Mouse (Mus musculus): Measurements from ENCODE around the gene Ptpn22.
"Not testable (repeated sequence)": the region's sequence is repeated elsewhere in the genome, so short reads cannot be mapped to it uniquely, and the experiment has no call there.

Ptpn22 gene

DNA sequence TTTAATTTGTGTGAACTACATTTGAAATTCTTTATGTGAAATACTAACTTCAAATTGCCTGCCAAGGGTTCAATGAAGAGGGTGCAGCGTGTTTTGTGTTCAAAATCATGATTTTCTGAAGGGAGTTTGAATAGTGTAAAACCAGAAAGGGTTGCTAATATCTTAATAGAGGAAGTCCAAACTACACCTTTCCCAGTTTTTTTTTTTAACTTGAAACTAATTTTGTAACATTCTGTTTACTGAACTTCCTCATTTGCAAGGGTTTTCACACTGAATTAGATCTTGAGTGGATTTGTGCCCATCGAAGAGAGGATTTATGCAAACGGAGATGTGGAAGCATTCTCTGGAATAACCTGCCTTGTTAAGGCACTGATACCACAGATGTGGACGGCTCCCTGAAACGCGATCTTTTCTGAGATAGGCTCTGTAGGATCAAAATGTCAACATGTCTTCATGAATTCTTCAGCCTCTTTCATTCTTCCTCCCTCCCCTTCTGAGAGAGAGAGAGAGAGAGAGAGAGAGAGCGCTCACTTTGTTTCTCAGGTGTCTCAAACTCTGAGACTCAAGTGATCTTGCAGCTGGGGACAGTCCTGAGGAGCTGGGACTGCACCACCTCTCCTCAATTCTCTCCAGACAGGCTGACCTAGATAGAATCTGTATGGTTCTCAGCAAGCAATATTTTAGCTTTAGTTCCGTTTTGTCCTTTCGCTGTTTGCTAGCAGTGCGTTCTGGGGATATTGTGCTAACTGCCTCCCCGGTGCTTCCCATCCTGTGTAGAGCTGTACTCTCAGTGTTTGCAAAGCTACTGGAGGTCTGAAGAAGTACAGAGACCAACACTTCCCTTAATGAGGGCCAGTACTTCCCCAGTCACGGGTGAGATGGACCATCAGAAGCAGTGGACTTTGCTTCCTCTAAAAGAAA, at the start of gene Ptpn22:
TSS of gene Ptpn22 (plus strand) at position 915 of the 921 bp plus-strand sequence.
- no peak for DNase-seq (ENCODE audit: low spot score)

DNA sequence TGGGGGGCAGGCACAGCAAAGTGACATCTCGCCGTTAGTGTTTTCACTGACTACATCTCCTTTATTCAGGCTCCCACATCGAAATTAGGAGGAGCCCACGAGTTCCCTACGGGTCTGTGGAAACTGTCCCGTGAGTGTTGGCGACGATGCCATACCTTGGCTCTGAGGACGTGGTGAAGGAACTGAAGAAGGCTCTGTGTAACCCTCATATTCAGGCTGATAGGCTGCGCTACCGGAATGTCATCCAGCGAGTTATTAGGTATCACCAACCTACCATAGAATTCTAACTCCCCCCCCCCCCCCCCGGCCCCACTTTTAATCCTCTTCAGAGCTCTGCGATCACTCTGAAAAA, 49.8 kb upstream of the Ptpn22 start:
- DNase-seq (ENCODE audit: low spot score) = no peak

DNA sequence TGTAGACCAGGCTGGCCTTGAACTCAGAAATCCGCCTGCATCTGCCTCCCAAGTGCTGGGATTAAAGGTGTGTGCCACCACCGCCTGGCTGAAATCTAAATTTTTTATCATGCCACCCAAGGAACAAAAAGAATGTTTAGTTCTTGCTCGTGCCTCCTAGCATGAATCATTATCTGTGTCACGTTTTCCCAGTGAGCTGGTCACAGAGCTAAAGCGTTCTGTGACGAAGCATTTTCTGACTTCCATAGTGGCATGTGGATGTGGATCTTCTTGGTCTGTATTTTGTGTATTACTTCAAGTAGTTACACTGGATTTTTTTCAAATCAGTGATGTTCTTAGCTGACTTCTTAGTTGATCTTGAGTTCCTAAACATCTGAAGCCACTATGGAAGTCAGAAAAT, 48.6 kb upstream of the Ptpn22 start:
- DNase-seq (ENCODE audit: low spot score) = no peak

DNA sequence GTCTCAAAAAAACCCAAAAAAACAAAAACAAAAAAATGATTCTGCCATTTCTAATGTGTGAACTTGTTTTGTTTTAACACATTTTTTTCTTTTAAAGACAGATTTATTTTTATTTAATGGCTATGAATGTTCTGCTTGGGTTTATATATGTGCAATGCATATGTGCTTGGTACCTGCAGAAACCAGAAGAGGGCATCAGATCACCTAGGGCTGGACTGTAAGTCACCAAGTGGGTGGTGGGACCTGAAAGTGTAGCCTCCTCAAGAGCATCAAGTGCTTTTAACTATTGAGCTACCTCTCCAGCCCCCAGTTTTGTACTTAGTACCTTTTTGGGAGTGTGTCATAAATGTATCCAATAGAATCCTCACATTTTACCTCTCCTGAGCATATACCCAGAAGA, 32.0 kb upstream of the Ptpn22 start:
- no peak for DNase-seq (ENCODE audit: low spot score)

DNA sequence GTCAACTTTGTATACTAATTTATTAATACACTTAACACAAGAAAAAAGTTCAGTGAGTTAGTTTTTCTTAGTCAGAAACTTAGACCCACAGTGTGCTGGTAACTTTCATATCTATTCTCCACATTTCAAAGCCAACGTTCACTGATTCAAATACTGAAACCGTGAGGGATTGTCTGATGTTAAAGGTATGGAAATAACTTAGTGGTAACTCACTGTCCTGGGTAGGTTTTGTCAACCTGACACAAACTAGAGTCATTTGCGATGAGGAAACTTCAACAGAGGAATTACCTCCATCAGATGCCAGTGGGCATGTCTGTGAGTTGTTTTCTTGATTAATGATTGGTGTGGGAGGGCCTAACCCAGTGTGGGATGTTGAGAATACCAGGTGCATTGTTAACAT, 30.6 kb upstream of the Ptpn22 start:
- no peak for DNase-seq (ENCODE audit: low spot score)

DNA sequence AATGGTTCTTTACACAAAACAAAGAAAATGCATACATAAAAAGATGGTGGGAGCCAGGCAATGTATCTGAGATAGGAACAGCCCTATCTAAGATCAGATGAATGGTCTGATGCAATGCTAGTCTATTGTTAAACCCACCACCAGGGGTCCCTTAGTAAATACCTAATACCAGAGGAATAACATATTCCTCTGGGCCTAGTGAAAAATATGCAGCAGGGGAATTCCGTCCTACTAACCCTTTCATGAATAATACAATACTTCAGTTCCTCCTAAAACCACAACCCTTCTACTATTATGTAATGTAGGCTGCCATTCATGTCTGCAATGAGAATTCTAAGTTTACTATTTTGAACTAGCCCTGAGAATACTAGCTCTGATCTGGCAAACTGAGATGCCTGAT, 28.9 kb upstream of the Ptpn22 start:
- not testable (repeated sequence) for DNase-seq (ENCODE audit: low spot score)

DNA sequence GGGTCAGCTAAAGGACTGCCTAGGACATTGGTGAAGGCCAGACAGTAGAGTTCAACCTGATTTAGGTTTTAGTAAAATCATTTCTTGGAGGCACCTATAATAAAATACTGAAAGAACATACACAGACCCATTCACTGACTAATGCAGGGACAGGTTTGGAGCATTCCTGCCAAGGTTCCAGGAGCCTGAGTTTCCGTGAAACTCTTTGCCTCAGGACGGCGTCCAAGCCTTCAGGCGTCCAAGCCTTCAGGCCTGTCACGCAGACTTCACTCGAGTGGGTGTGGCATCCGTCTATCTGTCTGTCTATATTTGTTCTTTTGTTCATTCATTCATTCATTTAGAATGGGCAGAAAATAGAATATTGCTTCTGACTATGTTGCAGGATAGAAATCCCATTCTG, 28.4 kb upstream of the Ptpn22 start:
- no peak for DNase-seq (ENCODE audit: low spot score)

DNA sequence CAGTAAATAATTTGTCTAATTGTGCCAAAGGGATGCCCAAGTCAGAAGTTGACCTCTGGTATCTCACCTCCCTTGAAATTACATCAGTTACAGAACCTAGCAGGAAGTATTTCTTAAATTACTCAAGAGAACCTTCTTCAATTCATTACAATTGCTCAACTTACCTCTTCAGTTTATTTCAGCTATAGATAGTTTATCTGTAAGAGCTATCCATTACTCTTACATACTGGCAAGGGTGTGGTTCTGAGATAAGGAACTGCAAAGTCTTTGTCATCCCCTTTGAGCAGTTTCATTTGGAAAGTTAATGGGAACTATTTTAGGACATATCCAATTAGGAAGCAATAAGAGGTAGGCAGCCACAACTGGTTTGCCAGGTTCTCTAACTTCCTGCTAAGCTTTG, 27.2 kb upstream of the Ptpn22 start, which contains the start of gene Bcl2l15:
TSS of gene Bcl2l15 (plus strand) at position 176 of the 400 bp plus-strand sequence.
- no peak for DNase-seq (ENCODE audit: low spot score)

DNA sequence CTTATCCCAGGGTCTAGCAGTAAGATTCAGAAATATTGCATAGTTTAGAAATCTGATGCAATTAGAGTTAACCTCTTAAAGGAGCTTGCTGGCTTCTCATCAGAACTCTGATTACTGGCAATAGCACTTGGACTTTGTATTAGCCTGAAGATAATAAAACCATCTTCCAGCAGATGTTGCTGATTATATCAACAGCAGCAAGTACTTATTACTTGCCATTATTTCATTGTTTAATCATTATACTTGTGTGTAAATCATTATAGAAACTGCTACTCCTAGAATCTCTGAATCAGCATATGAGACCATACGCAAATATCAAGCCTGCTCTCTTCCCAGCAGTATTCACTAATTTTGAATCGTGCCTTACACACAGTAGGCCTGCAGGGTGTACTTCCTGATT, 25.6 kb upstream of the Ptpn22 start:
- DNase-seq (ENCODE audit: low spot score) = no peak

DNA sequence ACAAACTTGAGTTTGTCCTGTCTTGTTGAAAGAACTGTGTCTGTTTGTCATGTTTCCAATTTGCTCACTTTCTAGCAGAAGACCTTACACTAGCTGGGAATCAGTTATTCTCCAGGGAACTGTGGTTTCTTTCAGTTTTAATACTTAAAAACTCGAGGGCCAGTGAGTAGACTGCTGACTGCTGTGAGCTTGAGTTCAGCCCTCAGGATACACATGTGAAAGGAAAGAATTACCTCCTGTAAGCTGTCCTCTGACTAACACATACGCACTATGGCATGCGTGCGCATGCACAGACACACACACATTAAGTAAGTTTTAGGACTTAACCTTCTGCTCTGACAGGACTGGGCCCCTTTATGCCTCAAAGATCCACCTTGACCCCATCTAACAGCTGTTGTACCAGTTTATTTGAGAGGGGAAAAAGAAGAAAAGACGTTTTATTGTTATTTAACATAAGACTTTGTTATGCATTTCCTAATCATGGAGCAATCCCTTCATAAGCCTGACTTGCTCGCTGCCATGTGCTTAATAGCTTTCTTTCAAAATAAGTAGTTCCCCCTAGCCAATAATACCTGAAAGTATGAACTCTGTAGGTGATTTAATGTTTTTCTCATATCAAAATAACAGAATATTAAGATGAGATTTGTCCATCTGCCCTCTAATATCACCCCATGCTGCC, 24.2 kb upstream of the Ptpn22 start:
- no peak for DNase-seq (ENCODE audit: low spot score)

DNA sequence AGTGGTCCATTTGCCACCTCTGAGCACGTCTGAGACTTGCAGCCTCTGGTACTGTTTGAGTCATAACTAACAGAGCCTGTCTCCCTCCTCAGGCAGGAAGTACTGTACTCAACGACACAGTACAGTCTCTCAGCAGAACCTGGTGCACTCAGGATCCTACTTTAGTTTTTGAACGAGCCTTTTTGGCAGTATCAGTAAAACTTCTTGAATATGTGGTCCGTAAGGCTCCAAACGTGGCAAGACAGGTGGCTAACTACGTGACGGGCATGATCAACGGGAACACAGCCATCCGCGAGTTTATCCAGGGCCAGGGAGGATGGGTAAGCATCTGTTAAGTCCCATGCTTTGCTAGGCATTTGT, 23.7 kb upstream of the Ptpn22 start:
- no peak for DNase-seq (ENCODE audit: low spot score)

DNA sequence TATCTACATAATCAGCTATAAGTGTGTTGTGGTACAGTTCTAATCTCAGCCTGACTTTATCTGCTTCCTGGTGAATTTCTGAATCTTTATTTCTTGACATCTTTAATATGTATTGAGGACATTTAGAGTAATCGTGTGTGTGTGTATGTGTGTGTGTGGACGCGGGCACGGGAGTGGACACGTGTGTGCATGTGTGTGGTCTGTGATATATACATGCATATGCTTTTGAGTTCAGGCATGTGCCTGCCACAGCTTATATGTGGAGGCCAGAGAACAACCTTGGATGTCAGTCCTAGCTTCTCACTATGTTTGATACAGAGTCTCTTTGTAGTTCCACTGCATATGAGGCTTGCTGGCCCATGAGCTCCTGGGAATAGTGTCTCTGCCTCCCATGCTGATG, 23.1 kb upstream of the Ptpn22 start:
- DNase-seq (ENCODE audit: low spot score) = no peak

DNA sequence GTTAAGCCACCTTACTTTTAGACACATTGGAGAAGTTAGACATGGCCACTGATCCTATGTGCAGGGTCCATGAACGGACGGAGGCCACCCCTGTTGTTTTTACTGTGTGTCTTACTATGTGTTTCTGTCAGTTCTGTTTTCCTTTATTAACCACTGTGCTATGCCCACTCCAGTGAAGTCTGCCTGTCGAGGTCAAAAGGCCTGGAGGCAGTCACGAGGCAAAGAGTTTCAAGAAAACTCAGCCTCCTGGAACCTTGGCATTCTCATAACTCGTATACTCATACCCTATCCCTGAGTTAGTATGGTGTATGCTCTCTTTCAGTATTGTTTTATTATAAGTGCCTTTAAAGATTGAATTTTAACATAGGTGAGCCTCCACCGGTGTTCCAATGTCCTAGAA, 19.9 kb upstream of the Ptpn22 start:
- no peak for DNase-seq (ENCODE audit: low spot score)

DNA sequence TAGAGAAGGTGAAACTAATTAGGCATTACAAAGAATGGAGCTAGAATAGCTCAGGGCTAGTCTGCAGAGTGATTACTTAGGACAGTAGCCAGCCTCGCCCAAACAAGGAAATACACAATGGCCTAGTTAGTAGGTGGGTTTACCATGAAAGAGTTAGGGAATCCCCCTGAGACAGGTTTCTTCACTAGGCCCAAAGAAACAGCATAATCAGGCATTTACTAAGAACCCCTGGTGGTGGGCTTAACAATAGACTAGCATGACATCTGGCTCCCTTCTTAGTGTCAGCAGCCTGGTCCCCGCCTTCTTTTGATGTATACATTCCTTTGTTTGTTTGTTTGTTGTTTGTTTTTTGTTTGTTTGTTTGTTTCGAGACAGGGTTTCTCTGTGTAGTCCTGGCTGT, 19.4 kb upstream of the Ptpn22 start:
- DNase-seq (ENCODE audit: low spot score) = not testable (repeated sequence)

DNA sequence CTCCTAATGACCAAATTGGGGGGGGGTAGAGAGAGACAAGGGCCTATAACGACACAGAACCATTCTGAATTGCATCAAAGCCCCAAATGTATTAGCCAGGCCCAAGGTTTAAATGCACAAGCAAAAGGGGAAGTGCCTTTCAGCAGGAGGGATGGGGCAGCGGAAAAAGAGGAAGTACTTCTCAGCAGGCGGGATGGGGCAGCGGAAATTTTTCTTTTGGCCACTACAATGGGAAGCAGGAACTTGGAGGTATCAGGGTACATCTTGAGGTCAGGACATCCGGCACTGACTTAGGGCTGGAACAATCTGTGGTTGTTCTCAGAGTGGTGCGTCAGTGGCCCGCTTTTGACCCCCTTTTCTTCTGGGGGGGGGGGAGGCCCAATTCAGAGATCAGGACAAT, 18.6 kb upstream of the Ptpn22 start:
- not testable (repeated sequence) for DNase-seq (ENCODE audit: low spot score)

DNA sequence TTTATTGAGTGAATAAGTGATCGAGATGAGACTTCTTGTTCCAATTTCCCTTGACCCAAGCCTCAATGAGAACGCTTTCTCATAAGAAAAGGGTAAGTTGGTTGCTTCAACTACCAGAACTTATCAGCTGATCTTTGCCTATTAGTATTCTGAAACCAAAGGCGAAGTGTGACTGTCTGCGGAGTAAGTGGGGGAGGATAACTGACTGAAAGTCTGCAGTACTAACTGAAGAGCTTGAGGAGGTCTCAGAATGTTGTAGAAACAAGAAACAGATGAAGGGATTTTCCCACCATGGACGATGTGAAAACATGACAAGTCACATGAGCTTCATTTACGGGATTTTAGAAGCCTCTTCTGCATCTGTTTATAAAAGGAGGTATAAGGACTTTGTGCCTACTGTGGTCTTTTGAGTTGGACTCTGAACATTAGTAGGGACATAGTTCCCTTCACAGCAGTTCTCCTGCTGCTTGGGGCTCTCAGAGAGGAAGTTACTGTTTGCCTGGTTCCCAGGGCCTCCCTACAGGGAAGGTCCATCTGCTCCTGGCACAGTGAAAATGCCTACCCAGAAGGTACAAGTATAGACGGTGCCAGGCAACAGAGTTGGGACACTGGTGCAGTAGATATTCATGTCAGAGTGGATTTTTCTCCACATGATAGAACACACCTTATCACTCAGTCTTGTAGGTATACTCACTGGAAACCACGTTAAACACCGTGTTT, 8.8 kb upstream of the Ptpn22 start:
- DNase-seq (ENCODE audit: low spot score) = no peak

DNA sequence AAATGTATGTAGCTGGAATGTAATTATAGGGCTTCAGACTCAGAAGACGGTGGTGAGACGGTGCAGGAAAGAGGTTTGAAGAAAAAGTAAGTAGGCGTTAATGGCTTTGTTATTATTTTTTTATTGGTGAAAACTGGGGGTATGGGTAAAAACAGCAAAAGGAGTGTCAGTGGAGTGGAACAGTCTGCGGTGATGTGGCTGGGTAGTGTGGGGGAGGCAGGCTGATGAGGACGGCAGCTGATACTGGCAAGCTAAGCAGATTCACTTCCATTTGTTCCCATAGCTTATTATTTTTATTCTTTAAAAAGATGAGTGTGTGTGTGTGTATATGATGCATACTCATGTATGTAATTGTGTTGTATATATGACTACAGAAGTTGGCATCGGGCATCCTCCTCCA, 8.1 kb upstream of the Ptpn22 start:
- DNase-seq (ENCODE audit: low spot score) = no peak

DNA sequence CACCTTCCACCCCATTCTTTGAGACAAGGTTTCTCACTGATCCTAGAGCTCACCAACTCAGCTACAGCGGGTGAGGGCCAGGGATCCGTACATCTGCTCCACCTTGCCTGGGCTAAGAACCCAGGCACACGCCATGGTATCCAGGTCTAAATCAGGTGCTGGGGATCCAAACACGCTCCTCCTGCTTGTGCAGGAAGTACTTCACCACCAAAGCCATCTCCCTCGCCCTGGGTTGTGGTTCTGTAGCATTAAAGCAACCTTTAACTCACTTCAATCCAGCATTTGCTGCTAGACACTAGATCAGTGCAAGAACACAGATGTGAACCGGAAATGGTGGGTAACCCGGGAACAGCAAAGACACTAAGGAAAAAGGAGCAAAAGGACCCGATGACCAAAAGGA, 7.7 kb upstream of the Ptpn22 start:
- DNase-seq (ENCODE audit: low spot score) = no peak

DNA sequence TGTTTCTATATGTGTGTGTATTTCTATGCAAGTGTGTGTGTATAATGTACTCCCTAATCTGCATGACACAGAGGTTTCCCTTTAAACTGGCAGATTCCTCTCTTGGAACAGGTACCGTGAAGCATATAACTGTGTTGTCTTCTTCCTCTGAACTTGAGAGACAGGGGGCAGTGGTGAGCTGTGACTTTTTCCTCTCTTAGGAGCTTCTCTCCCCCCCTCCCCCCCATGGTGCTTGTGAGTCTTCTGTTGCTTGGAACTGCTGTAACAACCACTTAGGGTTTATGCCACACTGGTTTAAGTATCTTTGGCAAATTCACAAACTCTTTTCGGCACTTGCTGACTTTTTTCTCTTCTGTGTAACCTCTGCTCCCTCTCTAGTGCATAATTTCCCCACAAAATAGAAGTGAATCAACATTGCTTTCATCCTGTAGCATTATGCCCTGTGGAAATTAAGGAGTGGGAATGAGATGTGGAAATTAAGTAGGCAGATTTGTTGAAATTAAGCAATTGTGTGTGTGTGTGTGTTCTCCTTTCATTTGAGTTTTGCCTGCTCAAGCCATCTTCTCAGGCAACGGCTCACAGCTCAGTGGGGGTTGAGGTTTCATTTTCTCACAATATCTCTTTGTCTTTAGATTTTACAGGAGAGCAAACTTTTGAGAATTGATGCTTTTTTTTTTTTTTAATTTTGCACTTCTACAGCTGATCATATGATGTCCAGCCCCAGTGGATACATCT, 6.9 kb upstream of the Ptpn22 start:
- DNase-seq (ENCODE audit: low spot score) = peak; percentile 32

DNA sequence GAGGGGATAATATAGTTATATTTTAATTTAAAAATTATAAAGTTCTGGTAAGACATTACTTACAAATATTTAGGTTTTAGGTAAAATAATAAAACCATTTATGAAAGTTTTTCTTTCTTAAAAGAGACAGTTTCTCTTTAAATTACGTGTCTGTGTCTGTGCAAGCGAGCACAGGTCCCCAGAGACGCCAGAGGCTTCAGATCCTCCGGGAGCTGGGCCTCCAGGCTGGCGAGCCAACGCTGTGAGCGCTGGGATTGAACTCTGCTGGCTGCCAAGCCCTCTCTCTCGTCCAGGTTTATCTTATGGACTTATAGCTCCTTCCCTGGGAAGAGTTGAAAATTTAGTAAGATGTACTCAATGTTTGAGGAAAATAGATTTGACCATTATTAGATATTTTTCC, 5.8 kb upstream of the Ptpn22 start:
- no peak for DNase-seq (ENCODE audit: low spot score)

DNA sequence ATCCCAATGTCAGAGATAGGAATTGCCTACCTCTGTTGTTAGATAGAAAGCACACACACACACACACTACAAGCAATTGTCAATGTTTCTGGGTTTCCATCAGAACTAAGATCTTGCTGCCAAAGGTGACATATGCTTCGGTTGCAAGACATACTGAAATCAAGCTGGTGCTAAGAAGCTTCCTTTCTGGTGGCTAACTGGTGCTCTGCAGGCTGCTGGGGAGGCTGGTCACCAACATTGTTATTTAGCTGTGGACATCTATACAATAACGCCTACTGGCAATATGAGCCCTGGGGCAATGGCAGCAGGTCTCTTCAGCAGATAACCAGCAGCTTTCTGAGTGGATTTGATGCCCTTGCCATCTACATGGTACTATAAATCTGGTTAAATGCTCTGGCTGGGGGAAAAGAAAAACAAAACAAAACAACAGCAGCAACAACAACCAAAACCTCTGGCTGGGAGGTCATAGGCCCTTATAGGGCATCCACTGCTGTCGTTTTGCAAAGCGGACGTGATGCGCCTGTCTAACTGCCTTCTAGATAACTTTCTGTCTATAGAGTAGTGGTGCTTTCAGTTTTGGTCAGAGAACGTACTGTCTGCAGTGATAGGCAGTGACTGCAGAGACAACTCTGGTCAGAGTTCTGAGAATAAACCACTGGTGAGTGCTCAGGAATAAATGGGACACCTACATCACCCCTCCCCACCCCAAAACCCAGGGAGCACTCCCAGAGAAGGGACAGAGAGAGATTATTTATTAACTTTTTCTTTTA, 2.4 kb upstream of the Ptpn22 start:
- no peak for DNase-seq (ENCODE audit: low spot score)
